Mouse (Mus musculus) right cerebral cortex, postnatal 10 days (tissue): ENCODE measurements around the gene D630003M21Rik.

Experiments used
- DNase-seq, 2 experiments: peaks; one replicate each; pipeline ENCODE4 v3.0.0; 2021; ENCODE audit warnings: low spot score in 2 of 2

D630003M21Rik gene

GRCm38 (mm10) chr2:158141271-158141670 lies 87.8 kb downstream of the D630003M21Rik start:
- no peak for DNase-seq

- no peak for DNase-seq
Observed at GRCm38 (mm10) chr2:158140664-158141063, 88.4 kb downstream of the D630003M21Rik start.

GRCm38 (mm10) chr2:158139628-158140027 lies 89.4 kb downstream of the D630003M21Rik start:
- DNase-seq, result peak; percentile 67 to 72

- no peak for DNase-seq
Observed at GRCm38 (mm10) chr2:158138778-158139177, 90.2 kb downstream of the D630003M21Rik start.

- DNase-seq, result no peak
Observed at GRCm38 (mm10) chr2:158137771-158138170, 91.3 kb downstream of the D630003M21Rik start.

- no peak for DNase-seq
Observed at GRCm38 (mm10) chr2:158136205-158136604, 92.8 kb downstream of the D630003M21Rik start.

GRCm38 (mm10) chr2:158133050-158133449 lies 96.0 kb downstream of the D630003M21Rik start:
- no peak for DNase-seq
